Comparison of ENCODE assay signal across 21 mouse cellular contexts in genomic region chr7:12815566-12815965, GRCm38 (mm10). TPM values are rescaled to one million over a fixed set of nuclear protein-coding genes. Genes with fewer than 3 reads are reported as not detected.
DNase-seq lines count a peak whose midpoint lies in the region; ATAC-seq and TF ChIP-seq lines count a peak whose summit lies in the region.
"Had no signal": no experiment of that assay in that cellular context is flagged by ENCODE, and none has a peak within 500 bp of the region (broad histone marks: within the 10 kb centered on the region; RNA-seq: fewer than 3 reads in every experiment).

No protein-coding gene starts in this region.

- ATAC-seq in hindbrain, embryonic 14.5 days (ENCODE audit: low FRiP score) = no peak
- no peak for ATAC-seq in intestine, embryonic 15.5 days
- ATAC-seq: forebrain, embryonic 15.5 days; hindbrain, embryonic 16.5 days; inflammation-experienced regulatory T-cells, adult 6 months; Patski had no signal

- H3K9me3 ChIP-seq in E14TG2a.4 (ENCODE audit: low read length) = no peaks in the 10 kb centered on the region
- H3K9me3 ChIP-seq in hindbrain, embryonic 14.5 days (ENCODE audit: control insufficient read depth, low read length) = peaks cover 57% of the 10 kb centered on the region
- peaks cover 3% of the 10 kb centered on the region for H3K9me3 ChIP-seq in intestine, embryonic 15.5 days

- peak; percentile 8 for DNase-seq in right cerebral cortex, postnatal 14 days
- no peak for DNase-seq in right cerebral cortex, postnatal 4 days
- DNase-seq in R1 (ENCODE audit: low read depth, low spot score) = peak; percentile 45
- DNase-seq in layer of hippocampus, adult 9-10 months (ENCODE audit: low spot score) = no peak
- no peak for DNase-seq in hindbrain, embryonic 14.5 days (ENCODE audit: low spot score)
- DNase-seq: adrenal gland, adult 8-10 months; adrenal gland, postnatal 36 days; cerebellum, adult 11 months; cerebellum, adult 8-10 months; gastrocnemius, postnatal 10 days; heart, adult 2 months; kidney, adult 11 months had no signal

- H3K4me1 ChIP-seq in E14TG2a.4 (replicated peaks; ENCODE audit: low read depth, low read length) = peaks cover 22% of the 10 kb centered on the region
- peaks cover 8% of the 10 kb centered on the region for H3K4me1 ChIP-seq in hindbrain, embryonic 14.5 days (replicated peaks; ENCODE audit: control insufficient read depth, insufficient read depth, low read length)
- 0 out of 2 replicates have a peak, but pooled peaks cover 3% of the 10 kb centered on the region for H3K4me1 ChIP-seq in intestine, embryonic 15.5 days (replicated peaks)
- H3K4me1 ChIP-seq: embryonic facial prominence, embryonic 12.5 days had no signal

- TF ChIP-seq CTCF in E14TG2a.4 (conservative IDR thresholded peaks at IDR 0.05; ENCODE audit: low read length) = 0 out of 2 replicates have a peak, but pooled peaks have one; percentile 4

- H3K36me3 ChIP-seq in E14TG2a.4 (ENCODE audit: insufficient read depth, low read length) = peaks cover 13% of the 10 kb centered on the region
- peaks cover 21% of the 10 kb centered on the region for H3K36me3 ChIP-seq in hindbrain, embryonic 14.5 days (replicated peaks; ENCODE audit: control insufficient read depth, insufficient read depth)
- H3K36me3 ChIP-seq in intestine, embryonic 15.5 days = peaks cover 11% of the 10 kb centered on the region

- H3K27me3 ChIP-seq in E14TG2a.4 (ENCODE audit: insufficient read depth, low read length) = no peaks in the 10 kb centered on the region
- no peaks in the 10 kb centered on the region for H3K27me3 ChIP-seq in hindbrain, embryonic 14.5 days (ENCODE audit: control insufficient read depth, insufficient read depth, low read length)
- H3K27me3 ChIP-seq in intestine, embryonic 15.5 days (replicated peaks) = no peaks in the 10 kb centered on the region
- H3K27me3 ChIP-seq: embryonic facial prominence, embryonic 12.5 days; forebrain, embryonic 15.5 days; heart, embryonic 12.5 days; Patski had no signal

- H3K4me2 ChIP-seq in hindbrain, embryonic 14.5 days (replicated peaks) = no peak overlapping the region
- no peak overlapping the region for H3K4me2 ChIP-seq in intestine, embryonic 15.5 days (replicated peaks)
- H3K4me2 ChIP-seq: embryonic facial prominence, embryonic 12.5 days; forebrain, embryonic 15.5 days; heart, embryonic 12.5 days had no signal

- 98% methylated on average over 8 of the region's 8 CpGs for WGBS in hindbrain, embryonic 14.5 days
- 98% methylated on average over 8 of the region's 8 CpGs for WGBS in intestine, embryonic 15.5 days

- H3K4me3 ChIP-seq in E14TG2a.4 (replicated peaks; ENCODE audit: low read length) = no peak overlapping the region
- H3K4me3 ChIP-seq in hindbrain, embryonic 14.5 days (replicated peaks; ENCODE audit: low read length) = no peak overlapping the region
- H3K4me3 ChIP-seq in intestine, embryonic 15.5 days (replicated peaks) = no peak overlapping the region
- H3K4me3 ChIP-seq: embryonic facial prominence, embryonic 12.5 days; forebrain, embryonic 15.5 days; heart, adult 2 months; heart, embryonic 12.5 days; hindbrain, embryonic 10.5 days had no signal

- no peak overlapping the region for H3K9ac ChIP-seq in hindbrain, embryonic 14.5 days
- no peak overlapping the region for H3K9ac ChIP-seq in intestine, embryonic 15.5 days
- H3K9ac ChIP-seq: embryonic facial prominence, embryonic 12.5 days; forebrain, embryonic 15.5 days; heart, embryonic 12.5 days had no signal

- H3K27ac ChIP-seq in hindbrain, embryonic 14.5 days = no peak overlapping the region
- H3K27ac ChIP-seq in intestine, embryonic 15.5 days = no peak overlapping the region
- H3K27ac ChIP-seq: embryonic facial prominence, embryonic 12.5 days; forebrain, embryonic 15.5 days; heart, adult 2 months; hindbrain, embryonic 10.5 days had no signal

RNA-seq across cellular contexts. Expression of gene Zfp329, which starts 3.1 kb away (rescaled TPM):
- 30.8 and 31.5 TPM in 2 replicates for polyA plus RNA-seq in hindbrain, embryonic 14.5 days (2014; fragmentation: Nextera tagmentation; extraction: Ambion mirVana)
- polyA plus RNA-seq in intestine, embryonic 15.5 days (2015; fragmentation: Nextera tagmentation; extraction: Ambion mirVana) = 10.6 and 10.8 TPM in 2 replicates

RNA-seq across cellular contexts. Expression of gene Zscan18, which starts 12.1 kb away (rescaled TPM):
- 27.7 and 31.0 TPM in 2 replicates for polyA plus RNA-seq in hindbrain, embryonic 14.5 days (2014; fragmentation: Nextera tagmentation; extraction: Ambion mirVana)
- 4.3 and 4.6 TPM in 2 replicates for polyA plus RNA-seq in intestine, embryonic 15.5 days (2015; fragmentation: Nextera tagmentation; extraction: Ambion mirVana)

RNA-seq across cellular contexts. Expression of gene Zfp110, which starts 19.0 kb away (rescaled TPM):
- polyA plus RNA-seq in hindbrain, embryonic 14.5 days (2014; fragmentation: Nextera tagmentation; extraction: Ambion mirVana) = 26.9 and 27.7 TPM in 2 replicates
- 27.5 and 27.9 TPM in 2 replicates for polyA plus RNA-seq in intestine, embryonic 15.5 days (2015; fragmentation: Nextera tagmentation; extraction: Ambion mirVana)

Comparison
In these comparisons a context has a peak if more than half of its experiments do, and no peak if none do; other contexts are left out.
1. DNase-seq: peak in right cerebral cortex, postnatal 14 days (single experiment) and R1 (single experiment); none in right cerebral cortex, postnatal 4 days (single experiment), layer of hippocampus, adult 9-10 months (single experiment) and hindbrain, embryonic 14.5 days (single experiment).